Mouse (Mus musculus) stomach, embryonic 15.5 days (tissue): ENCODE results near the gene Stoml1. TPM values are rescaled to one million over a fixed set of nuclear protein-coding genes. Genes with fewer than 3 reads are reported as not detected.
A peak's percentile ranks its signal among the peaks of the same experiment; 100 is the strongest.

Experiments used
- ATAC-seq: fragments of 200-750 bp; cut with Nextera tagmentation; 2 replicates; pipeline ENCODE4 v1.8.0; 2017; ENCODE audit warnings: low read depth, moderate number of reproducible peaks, moderate TSS enrichment; ENCODE audit not compliant: insufficient read depth, low FRiP score
- H3K27ac ChIP-seq: fragments of 300-500 bp; sonication (generic); 2 replicates; pipeline ENCODE4 v1.5.1; 2015; ENCODE audit warnings: mild to moderate bottlenecking, inconsistent platforms
- H3K27me3 ChIP-seq: fragments of 300-500 bp; sonication (generic); replicated peaks from 2 replicates; pipeline ENCODE4 v1.6.1; 2015; ENCODE audit warnings: inconsistent platforms
- H3K36me3 ChIP-seq: fragments of 300-500 bp; sonication (generic); 2 replicates; pipeline ENCODE4 v1.6.1; 2015; ENCODE audit warnings: inconsistent platforms
- H3K4me1 ChIP-seq: fragments of 300-500 bp; sonication (generic); 2 replicates; pipeline ENCODE4 v1.6.1; 2015; ENCODE audit warnings: inconsistent platforms
- H3K4me2 ChIP-seq: fragments of 300-500 bp; sonication (generic); 2 replicates; pipeline ENCODE4 v1.6.1; 2015; ENCODE audit warnings: mild to moderate bottlenecking, inconsistent platforms
- H3K4me3 ChIP-seq: fragments of 300-500 bp; sonication (generic); replicated peaks from 2 replicates; pipeline ENCODE4 v1.5.1; 2015; ENCODE audit warnings: inconsistent platforms
- H3K9ac ChIP-seq: fragments of 300-500 bp; sonication (generic); 2 replicates; pipeline ENCODE4 v1.6.1; 2015; ENCODE audit warnings: inconsistent platforms
- H3K9me3 ChIP-seq: fragments of 300-500 bp; sonication (generic); 2 replicates; pipeline ENCODE4 v1.6.1; 2016; ENCODE audit warnings: inconsistent platforms
- WGBS: fragments of 180-500 bp; shearing (Covaris S2); methylation state at CpG from one replicate; pipeline ENCODE4 v1.1.7; 2015; 5-methylcytosine and 5-hydroxymethylcytosine counted together
- polyA plus RNA-seq: library from polyadenylated mRNA; unstranded; fragments of >200 nt; fragmentation: Nextera tagmentation; extraction: Ambion mirVana; gene quantifications from 2 replicates; pipeline ENCODE4 v1.2.1, GENCODE M21; 2015

The Stoml1 gene
- polyA plus RNA-seq, 1 experiment from 2014 or later = 24.1 TPM

DNA sequence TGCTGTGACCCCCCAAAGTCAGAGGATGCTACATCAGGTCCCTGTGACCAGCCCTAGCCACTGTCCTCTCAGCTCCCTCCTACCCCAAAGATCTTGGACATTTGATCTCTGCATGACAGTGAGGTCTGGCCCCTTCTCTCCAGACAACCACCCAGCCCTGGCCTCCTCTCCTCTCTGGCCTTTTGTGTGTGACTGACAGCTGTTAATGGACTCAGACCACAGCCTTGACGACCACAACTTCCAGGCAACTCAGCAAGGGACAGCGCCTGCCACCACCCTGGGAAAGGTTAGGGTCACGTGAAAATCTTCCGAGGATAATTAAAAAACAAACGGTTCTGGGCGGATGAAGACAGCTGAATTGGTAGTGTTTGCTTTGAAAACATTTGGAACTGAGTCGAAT lies 41.6 kb downstream of the Stoml1 start:
- Histone ChIP-seq H3K36me3 (0 out of 2 replicates have a peak, but pooled peaks cover 4% of the 10 kb centered on the region), H3K9me3 (no peaks in the 10 kb centered on the region), H3K9ac (no peak overlapping the region), H3K27ac (no peak overlapping the region), H3K4me2 (no peak overlapping the region), H3K4me3 (no peak overlapping the region), H3K4me1 (peaks cover 29% of the 10 kb centered on the region), H3K27me3 (no peaks in the 10 kb centered on the region)
- 57% methylated on average over 7 of the region's 7 CpGs for WGBS
- no peak for ATAC-seq

DNA sequence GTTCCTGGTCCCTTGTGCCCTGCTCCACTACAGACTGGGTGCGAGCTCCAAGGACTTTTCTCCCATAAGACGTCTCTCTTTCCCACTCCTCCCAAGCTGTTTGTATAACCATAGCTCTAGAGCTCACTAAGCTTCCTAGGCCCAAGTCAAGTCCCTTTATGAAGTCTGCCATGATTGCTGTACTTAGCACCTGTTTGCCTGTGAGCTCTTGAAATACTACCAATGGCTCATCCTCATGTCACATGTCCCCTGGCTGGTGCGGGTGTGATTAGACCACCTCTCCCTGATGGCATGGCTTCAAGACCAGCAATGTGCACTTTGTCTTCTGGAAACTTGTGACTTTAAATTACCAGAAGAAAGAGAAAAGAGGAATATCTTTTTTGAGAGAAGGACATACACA lies 42.4 kb downstream of the Stoml1 start:
- 79% methylated on average over 3 of the region's 3 CpGs for WGBS
- peak overlapping the region; percentile 63 for H3K27ac ChIP-seq
- no peak for ATAC-seq

DNA sequence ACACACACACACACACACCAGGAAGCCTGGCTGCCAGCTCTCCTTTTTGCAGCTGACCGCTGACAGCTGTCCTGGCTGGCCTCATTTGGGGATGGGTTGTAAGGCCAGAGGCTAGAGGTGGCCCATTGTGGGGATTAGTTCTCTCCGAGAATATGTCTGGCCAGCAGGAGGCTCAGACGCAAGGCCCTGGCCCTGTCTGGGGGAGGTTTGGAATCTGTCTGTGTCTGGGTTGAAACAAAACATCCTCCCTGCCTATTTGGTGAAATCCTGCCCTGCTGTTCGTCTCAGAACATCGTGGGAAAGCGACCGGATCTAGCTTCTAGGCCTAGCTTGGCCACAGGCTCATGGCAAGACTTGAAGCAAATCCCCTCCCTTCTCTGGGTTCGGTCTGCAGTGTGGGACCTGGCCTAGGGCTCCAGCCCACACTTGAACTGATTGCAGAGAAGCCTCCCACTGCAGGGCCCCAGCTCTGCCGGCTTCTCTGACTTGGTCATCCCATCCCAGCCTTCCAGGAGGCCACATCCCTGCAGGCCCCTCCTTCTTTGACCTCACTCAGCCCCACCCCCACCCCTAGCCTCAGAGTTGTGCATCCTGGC lies 42.9 kb downstream of the Stoml1 start:
- ATAC-seq = peak; percentile 73; the same call in 1 of the 2 replicates
- no peaks in the 10 kb centered on the region for H3K27me3 ChIP-seq
- H3K27ac ChIP-seq = peak overlapping the region; percentile 86
- peaks cover 33% of the 10 kb centered on the region for H3K4me1 ChIP-seq
- no peak overlapping the region for H3K4me2 ChIP-seq
- H3K4me3 ChIP-seq = no peak overlapping the region
- H3K9me3 ChIP-seq = no peaks in the 10 kb centered on the region
- no peaks in the 10 kb centered on the region for H3K36me3 ChIP-seq
- no peak overlapping the region for H3K9ac ChIP-seq
- 26% methylated on average over 9 of the region's 9 CpGs for WGBS

More for the DNA sequence above, 42.4 kb downstream of the Stoml1 start:
- no peak overlapping the region for H3K9ac ChIP-seq
- no peaks in the 10 kb centered on the region for H3K27me3 ChIP-seq
- H3K4me3 ChIP-seq = no peak overlapping the region
- H3K4me2 ChIP-seq = no peak overlapping the region
- peaks cover 33% of the 10 kb centered on the region for H3K4me1 ChIP-seq
- no peaks in the 10 kb centered on the region for H3K9me3 ChIP-seq
- 0 out of 2 replicates have a peak, but pooled peaks cover 2% of the 10 kb centered on the region for H3K36me3 ChIP-seq

DNA sequence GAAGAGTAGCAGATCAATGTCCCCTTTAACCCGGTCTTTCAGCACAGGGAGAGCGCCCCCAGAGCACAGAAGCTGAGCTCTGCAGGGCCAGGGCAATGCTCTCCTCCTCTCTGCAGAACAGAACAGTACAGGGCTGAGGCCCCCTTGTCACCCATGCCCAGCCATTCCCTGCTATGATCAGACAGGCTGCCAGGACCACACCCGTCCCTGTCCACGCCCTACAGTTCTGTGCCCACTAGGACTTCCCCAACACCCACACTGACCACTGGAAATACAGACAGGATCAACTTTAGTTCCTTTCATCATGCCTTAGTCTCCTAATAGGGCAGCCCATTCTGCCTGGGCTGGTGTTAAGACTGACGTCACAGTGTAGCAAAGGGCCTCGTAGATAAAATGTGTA lies 44.1 kb downstream of the Stoml1 start:
- ATAC-seq = no peak
- no peak overlapping the region for H3K9ac ChIP-seq
- no peaks in the 10 kb centered on the region for H3K9me3 ChIP-seq
- peaks cover 33% of the 10 kb centered on the region for H3K4me1 ChIP-seq
- WGBS = 75% methylated on average over 6 of the region's 6 CpGs
- H3K36me3 ChIP-seq = no peaks in the 10 kb centered on the region
- no peaks in the 10 kb centered on the region for H3K27me3 ChIP-seq
- no peak overlapping the region for H3K4me2 ChIP-seq
- no peak overlapping the region for H3K4me3 ChIP-seq
- peak overlapping the region; percentile 86; the same call in 1 of the 2 replicates for H3K27ac ChIP-seq

DNA sequence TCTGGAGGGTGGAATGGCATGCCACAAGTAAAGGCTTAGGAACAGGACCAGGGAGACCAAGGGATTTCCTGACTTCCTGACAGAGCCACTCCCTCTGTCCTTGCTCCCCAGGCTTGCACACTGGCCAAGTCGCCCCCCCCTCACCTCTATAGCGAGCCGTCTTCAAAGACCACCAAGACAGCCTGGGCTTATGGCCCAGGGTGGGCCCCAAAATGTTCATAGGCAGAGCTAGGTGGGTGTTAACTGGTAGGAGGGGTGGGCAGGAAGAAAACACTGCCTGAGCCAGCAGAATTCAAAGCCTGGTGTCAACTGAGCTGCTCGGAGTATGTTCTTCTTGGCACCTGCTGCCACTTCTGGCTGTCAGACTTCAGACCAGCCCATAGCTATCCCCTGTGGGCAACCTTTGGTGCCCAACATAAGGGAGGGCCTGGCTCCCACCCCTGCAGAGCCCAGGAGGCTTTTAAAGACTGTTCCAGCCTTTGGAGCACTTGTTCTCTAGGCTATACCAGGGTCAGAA lies 45.1 kb downstream of the Stoml1 start:
- no peak overlapping the region for H3K4me2 ChIP-seq
- WGBS = 52% methylated on average over 4 of the region's 4 CpGs
- no peak overlapping the region for H3K9ac ChIP-seq
- no peak overlapping the region for H3K4me3 ChIP-seq
- H3K4me1 ChIP-seq = peaks cover 37% of the 10 kb centered on the region
- no peaks in the 10 kb centered on the region for H3K27me3 ChIP-seq
- no peak overlapping the region for H3K27ac ChIP-seq
- no peaks in the 10 kb centered on the region for H3K9me3 ChIP-seq
- H3K36me3 ChIP-seq = no peaks in the 10 kb centered on the region
- no peak for ATAC-seq

DNA sequence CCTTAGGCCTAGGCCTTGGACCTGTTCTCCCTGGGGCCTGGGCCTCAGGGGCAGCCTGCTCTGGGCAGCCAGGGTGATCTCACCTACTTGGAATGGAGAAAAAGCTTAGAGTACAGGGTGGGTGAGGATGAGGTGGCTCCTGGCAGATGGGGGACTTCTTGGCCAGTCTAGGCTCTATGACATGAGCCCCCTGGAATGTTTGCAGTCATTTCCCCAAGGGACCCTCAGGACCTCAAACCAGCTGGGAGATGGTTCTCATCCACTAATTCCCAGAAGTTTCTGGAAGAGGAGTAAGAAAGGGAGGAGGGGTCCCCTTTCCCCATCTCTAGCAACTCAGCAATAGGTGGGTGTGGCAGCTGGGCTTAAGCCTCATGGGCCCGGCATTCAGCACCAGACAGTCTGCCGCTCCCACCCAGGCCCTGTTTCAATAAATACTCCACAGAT lies 46.4 kb downstream of the Stoml1 start:
- Histone ChIP-seq H3K4me3 (no peak overlapping the region), H3K36me3 (no peaks in the 10 kb centered on the region), H3K4me2 (no peak overlapping the region), H3K9me3 (no peaks in the 10 kb centered on the region), H3K4me1 (peaks cover 50% of the 10 kb centered on the region), H3K9ac (no peak overlapping the region), H3K27me3 (no peaks in the 10 kb centered on the region), H3K27ac (peak overlapping the region; percentile 66; the same call in 1 of the 2 replicates)
- ATAC-seq = 0 out of 2 replicates have a peak, but pooled peaks have one; percentile 15
- WGBS = 33% methylated on average over 2 of the region's 2 CpGs

DNA sequence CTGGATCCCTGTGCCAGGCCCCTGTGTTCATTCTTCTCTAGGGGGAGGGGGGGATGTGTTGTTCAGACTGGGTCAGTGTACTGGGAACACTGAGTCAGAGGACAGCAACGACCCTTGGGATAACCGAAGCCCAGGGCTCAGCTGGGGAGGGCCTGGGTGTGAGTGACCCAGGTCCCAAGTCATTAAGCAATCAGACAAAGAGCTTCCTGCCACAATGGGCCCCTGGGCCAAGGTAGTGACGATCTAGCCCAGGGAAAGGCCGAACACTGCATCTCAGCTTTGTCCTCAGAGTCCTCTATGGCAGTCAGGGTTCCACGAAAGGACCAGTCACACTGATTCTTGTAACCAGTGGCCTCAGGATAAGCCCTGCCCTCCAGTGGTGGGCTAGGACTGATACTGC lies 50.2 kb downstream of the Stoml1 start:
- Histone ChIP-seq H3K4me2 (no peak overlapping the region), H3K4me1 (peaks cover 60% of the 10 kb centered on the region), H3K36me3 (no peaks in the 10 kb centered on the region), H3K27ac (peak overlapping the region; percentile 49), H3K9ac (no peak overlapping the region), H3K27me3 (no peaks in the 10 kb centered on the region), H3K9me3 (no peaks in the 10 kb centered on the region), H3K4me3 (no peak overlapping the region)
- 67% methylated on average over 5 of the region's 5 CpGs for WGBS
- no peak for ATAC-seq

DNA sequence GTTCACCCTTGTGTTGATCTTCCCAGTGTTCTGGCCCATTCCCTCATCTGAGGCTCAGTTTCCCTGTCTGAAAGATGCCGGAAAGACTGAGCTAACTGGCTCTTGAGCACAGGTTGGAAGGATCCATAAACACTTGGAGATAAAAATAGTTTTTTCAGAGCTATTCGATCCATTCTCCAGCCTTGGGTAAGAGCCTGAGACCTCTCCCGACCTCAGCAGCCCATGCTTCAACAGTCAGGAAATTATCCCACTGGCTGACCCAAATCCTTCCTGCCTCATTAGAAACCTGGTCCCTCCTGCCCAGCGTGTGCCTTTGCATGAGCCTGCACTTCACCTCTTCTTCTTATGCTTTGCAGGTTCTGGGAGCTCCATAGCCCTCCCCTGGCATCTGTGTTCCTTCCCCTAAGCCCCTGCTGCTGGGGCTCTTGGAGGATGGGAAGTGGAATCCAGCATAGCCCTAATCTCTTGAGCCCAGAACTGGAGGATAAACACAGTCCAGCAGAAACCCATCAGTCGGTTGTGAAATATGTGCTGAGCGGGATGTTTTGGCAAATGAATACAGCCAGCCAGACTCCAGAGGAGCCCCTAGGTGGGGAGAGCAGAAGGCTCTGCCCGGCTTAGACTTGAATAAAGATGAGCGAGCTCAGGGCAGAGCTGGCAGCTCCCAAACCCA lies 50.8 kb downstream of the Stoml1 start:
- no peaks in the 10 kb centered on the region for H3K9me3 ChIP-seq
- H3K27me3 ChIP-seq = no peaks in the 10 kb centered on the region
- H3K36me3 ChIP-seq = no peaks in the 10 kb centered on the region
- peak; percentile 24; the same call in 1 of the 2 replicates for ATAC-seq
- 32% methylated on average over 8 of the region's 8 CpGs for WGBS
- no peak overlapping the region; the same call in 1 of the 2 replicates for H3K4me2 ChIP-seq
- H3K9ac ChIP-seq = no peak overlapping the region
- no peak overlapping the region for H3K4me3 ChIP-seq
- H3K4me1 ChIP-seq = peaks cover 65% of the 10 kb centered on the region
- peak overlapping the region; percentile 65 for H3K27ac ChIP-seq

DNA sequence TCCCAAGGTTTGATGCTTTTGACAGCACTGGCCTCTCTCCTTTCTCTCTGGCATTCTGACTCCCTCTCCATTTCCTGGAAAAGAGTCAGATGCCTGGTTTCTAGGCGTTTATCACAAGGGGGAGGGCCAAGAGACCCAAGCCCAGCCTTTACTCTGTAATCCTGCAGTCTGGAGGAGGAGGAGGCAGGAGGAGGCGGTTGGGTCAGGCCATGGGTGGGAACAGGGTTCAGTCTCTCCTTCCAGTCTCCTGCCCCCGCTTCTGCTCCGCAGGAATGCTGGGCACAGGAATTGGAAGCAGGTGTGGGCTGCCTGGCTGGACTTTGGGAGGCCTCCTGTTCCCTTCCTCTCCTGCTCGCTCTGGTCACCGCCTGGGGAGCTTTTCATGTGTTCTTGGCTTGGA lies 52.7 kb downstream of the Stoml1 start:
- H3K4me1 ChIP-seq = peaks cover 64% of the 10 kb centered on the region
- 19% methylated on average over 6 of the region's 6 CpGs for WGBS
- no peak overlapping the region for H3K4me3 ChIP-seq
- H3K36me3 ChIP-seq = no peaks in the 10 kb centered on the region
- no peak overlapping the region for H3K9ac ChIP-seq
- H3K9me3 ChIP-seq = no peaks in the 10 kb centered on the region
- no peak for ATAC-seq
- H3K4me2 ChIP-seq = no peak overlapping the region
- H3K27ac ChIP-seq = peak overlapping the region; percentile 4; the same call in 1 of the 2 replicates
- no peaks in the 10 kb centered on the region for H3K27me3 ChIP-seq

DNA sequence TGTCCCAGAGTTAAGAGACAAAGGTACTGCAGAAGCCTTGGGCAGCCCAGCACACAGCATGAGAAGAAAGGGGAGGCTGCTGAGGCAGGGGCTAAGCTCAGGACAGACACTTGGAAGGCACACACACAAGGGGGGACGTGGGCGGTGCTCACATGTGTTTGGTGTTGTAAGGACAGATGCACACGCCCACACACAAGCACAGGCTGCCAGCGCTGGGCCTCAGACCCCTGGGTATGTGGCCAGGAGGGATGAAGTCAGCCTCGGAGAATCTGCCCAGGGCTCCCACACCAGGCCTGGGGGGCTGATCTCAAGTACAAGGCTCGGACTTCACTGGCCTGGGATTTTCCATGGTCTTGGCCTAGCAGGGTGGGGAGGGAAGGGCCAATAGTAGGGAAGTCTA lies 55.4 kb downstream of the Stoml1 start:
- peaks cover 78% of the 10 kb centered on the region for H3K4me1 ChIP-seq
- peak overlapping the region; percentile 44 for H3K27ac ChIP-seq
- no peaks in the 10 kb centered on the region for H3K9me3 ChIP-seq
- 0 out of 2 replicates have a peak overlapping the region, but pooled peaks have one; percentile 11 for H3K4me2 ChIP-seq
- no peak overlapping the region for H3K4me3 ChIP-seq
- H3K36me3 ChIP-seq = no peaks in the 10 kb centered on the region
- peaks cover 5% of the 10 kb centered on the region for H3K27me3 ChIP-seq
- 0 out of 2 replicates have a peak, but pooled peaks have one; percentile 20 for ATAC-seq
- WGBS = 36% methylated on average over 6 of the region's 6 CpGs
- no peak overlapping the region for H3K9ac ChIP-seq

DNA sequence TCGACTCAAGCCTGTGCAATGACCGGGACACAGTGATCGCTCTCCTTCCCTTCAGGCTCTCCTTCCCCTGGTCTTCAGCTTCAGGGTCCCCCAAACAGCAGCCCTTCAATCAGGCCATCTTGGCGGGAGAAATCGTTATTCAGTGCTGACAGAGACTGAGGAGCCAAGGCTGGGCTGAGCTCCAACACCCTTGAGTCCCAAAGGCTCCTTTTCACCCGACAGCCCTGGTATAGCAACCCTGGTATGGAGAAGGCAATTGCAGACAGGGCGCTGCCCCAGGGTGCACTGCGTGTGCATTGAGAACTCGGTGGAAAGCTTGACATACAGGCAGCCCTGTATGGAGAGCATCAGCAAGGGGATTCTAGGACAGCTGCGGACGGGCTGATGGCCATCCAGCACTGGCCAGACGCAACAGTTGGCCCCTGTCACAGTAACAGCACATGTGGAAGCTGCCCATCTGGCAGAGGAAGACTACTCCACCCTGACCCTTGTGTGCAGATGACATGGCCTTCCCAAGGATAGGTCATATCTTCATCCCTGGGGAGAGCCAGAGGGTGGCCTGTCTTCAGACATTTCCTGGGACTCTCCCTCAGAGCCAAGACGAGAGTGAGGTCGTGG lies 57.2 kb downstream of the Stoml1 start:
- Histone ChIP-seq H3K27ac (peak overlapping the region; percentile 27), H3K27me3 (peaks cover 8% of the 10 kb centered on the region), H3K4me3 (peak overlapping the region; percentile 10; the same call in 1 of the 2 replicates), H3K36me3 (no peaks in the 10 kb centered on the region), H3K4me1 (peaks cover 70% of the 10 kb centered on the region), H3K4me2 (peak overlapping the region; percentile 38), H3K9me3 (no peaks in the 10 kb centered on the region), H3K9ac (no peak overlapping the region)
- no peak for ATAC-seq
- 62% methylated on average over 14 of the region's 14 CpGs for WGBS
